Mouse (Mus musculus): ENCODE measurements around the gene Zfp810.
"Not testable (repeated sequence)": the region's sequence is repeated elsewhere in the genome, so short reads cannot be mapped to it uniquely, and the experiment has no call there.

GRCm38 (mm10) chr9:22307920-22308262, 443 bp upstream of the Zfp810 start:
- not testable (repeated sequence) for TF ChIP-seq CTCF (IDR thresholded peaks at IDR 0.05; ENCODE audit: borderline replicate concordance, control insufficient read depth, extremely low read depth, insufficient read depth, low read length, poor library complexity); POLR2A (IDR thresholded peaks at IDR 0.05; ENCODE audit: control insufficient read depth, extremely low read depth, insufficient read depth, low read length, poor library complexity)

Measured in thymus, adult 2 months (tissue).